Mouse (Mus musculus): ENCODE measurements around the gene Adam22. TPM values are rescaled to one million over a fixed set of nuclear protein-coding genes. Genes with fewer than 3 reads are reported as not detected.
"Not testable (repeated sequence)": the region's sequence is repeated elsewhere in the genome, so short reads cannot be mapped to it uniquely, and the experiment has no call there.

Gene Adam22
- total RNA-seq, 1 experiment from 2014 or later, result not detected

DNA sequence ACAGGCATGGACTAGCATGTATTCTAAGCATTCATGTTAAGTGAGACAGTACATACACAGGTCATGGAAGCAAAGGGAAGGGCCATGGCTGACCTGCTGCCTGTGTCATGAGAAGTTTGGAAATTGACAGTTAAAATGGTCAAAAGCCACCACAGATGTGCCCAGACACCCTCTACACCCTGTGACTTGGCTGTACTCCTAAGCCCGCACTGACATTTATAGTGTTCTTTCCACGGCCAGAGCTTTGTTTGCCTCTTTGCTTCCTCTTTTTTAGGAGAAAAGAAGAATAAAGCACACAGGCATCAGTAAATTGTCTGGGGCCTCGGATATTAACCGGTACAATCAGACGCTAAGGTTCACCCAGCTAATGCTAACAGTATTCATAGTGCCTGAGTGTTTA, 146.3 kb downstream of the Adam22 start:
- no peak for ATAC-seq (ENCODE audit: extremely low read depth, insufficient number of reproducible peaks, low FRiP score, poor library complexity, severe bottlenecking)

DNA sequence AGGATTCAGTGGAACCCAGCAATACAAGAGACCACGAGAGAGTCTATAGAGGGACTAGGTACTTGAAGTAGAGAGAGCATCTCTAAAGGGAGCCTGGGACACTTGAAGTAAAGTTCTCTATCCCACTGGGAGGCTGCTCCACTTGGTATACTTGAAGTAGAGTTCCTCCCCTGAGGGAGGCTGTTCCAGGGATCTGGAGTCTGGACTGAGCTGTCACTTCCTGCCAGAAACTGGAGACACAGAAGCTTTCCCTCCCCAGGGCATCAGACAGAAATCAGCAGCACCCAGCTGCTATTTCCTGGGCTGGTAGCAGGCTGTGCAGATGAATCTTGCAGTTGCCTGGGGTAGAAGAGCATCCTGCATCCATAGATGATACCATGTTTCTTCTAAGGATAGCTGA, 152.1 kb downstream of the Adam22 start:
- no peak for ATAC-seq (ENCODE audit: extremely low read depth, insufficient number of reproducible peaks, low FRiP score, poor library complexity, severe bottlenecking)

DNA sequence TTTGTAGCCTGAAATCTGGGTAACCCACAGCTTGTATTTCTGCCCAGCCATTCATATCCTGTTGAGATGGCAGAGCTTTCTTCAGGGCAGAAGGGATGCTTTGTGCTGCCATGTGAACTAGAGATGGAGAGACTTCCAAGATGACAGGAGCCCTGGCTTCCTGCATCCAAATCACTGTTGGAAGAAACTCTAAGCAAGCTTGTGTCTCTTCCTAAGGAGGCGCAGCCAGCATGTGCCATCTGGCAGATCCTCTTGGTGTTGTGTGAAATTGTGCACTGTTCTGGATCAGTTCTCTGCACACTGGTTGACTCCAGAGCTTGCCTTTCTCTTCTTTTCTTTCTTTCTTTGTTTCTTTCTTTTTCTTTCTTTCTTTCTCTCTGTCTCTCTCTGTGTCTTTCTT, 183.0 kb downstream of the Adam22 start:
- ATAC-seq (ENCODE audit: extremely low read depth, insufficient number of reproducible peaks, low FRiP score, poor library complexity, severe bottlenecking), result not testable (repeated sequence)

DNA sequence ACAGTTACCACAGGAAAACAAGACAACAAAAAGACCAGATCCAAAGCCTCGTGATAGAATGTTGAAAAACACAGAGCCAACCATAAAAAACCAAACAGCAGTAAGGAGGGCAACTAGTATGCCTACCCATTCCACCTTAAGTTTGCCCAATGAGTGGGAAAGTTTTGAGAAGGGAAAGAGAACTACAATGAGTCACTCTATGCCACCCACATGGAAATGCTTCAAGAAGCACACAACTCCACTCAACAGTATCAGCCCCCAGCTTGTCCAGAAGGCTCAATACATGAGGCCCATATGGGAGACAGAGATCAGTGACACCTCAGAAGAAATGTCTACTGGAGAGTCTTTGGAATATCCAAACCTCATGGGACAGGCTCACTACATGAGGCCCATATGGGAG, 187.3 kb downstream of the Adam22 start:
- no peak for ATAC-seq (ENCODE audit: extremely low read depth, insufficient number of reproducible peaks, low FRiP score, poor library complexity, severe bottlenecking)

DNA sequence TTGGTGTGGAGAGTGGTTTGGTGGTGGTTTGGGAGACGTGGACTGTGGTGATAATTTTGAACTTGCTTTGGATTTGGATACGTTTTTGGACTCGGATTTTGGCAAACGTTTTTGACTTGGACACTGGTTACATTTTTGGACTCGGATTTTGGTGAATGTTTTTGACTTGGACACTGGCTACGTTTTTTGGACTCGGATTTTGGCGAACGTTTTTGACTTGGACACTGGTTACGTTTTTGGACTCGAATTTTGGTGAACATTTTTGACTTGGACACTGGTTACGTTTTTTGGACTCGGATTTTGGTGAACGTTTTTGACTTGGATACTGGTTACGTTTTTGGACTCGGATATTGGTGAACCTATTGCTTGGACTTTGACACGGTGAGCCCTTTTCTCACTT, 189.8 kb downstream of the Adam22 start:
- no peak for ATAC-seq (ENCODE audit: extremely low read depth, insufficient number of reproducible peaks, low FRiP score, poor library complexity, severe bottlenecking)

DNA sequence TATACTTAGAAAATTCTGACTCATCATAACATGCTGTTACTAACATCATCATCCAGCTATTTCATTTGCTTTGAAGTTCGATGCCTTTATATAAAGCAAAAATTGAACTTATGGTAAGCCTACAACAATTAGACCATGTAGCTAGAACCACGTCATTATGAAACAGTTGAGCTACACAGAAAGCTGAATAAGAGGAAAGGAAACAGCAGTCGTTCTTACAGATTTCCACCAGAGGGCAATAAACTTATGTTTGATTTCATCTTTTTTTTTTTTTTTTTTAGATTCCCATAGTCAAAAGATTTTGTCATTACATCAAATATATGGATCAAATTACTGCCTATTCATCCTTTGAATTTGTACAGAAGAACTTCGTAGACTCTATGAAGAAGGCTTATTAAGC, 203.2 kb downstream of the Adam22 start:
- no peak for ATAC-seq (ENCODE audit: extremely low read depth, insufficient number of reproducible peaks, low FRiP score, poor library complexity, severe bottlenecking)

DNA sequence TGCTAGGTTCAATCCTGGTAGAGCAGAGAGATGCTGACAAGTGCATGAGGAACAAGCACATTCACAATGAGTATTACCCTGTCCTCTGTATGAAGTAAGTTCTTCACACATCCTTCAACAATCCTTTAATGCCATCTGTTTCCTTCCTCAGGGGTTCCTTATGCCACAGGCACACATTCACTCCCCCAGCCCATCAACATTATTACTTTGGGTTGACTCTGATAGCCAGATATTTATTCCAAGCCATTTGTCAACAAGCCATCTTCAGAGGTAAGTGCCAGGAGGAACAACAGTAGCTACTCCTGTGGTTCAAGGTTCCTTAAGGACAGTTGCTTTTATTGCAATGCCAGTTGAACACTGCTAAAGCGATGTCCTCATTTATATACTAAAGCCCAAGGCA, 216.3 kb downstream of the Adam22 start:
- ATAC-seq (ENCODE audit: extremely low read depth, insufficient number of reproducible peaks, low FRiP score, poor library complexity, severe bottlenecking), result no peak

DNA sequence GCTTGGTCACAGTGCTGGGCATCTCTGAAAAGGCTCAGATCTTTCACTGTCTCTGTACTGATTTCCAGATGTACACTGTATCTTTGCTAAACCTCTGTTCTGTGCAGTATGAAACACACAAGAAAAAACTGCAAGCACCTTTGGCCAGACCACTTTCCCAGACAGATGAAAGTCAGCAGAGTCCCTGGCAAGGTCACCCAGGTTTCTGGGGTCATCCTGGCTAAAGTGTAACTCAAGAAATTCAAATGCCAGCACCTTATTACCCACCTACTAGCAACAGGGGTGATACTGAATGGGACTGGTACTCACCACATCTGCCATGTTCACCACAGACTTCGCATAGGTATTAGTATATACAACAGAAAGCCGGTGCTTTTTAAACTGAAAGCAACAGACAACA, 221.8 kb downstream of the Adam22 start:
- no peak for ATAC-seq (ENCODE audit: extremely low read depth, insufficient number of reproducible peaks, low FRiP score, poor library complexity, severe bottlenecking)

DNA sequence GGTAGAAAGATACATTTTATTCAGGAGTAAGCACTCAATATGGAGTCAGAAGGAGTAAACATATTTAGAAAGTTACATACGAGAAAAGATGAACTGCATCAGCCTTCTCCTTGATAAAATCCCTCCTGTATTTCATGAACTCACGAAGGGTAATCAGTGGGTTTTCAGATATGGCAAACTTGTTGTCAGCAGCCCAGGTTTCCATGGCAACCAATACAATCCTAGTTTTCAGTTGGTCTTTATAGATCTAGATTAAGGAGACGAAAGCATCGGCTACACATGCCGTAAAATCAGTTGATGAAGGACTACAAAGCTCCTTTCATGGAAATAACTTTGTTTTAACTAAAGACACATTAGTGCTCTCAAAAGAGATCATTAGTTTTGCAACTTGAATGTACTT, 222.5 kb downstream of the Adam22 start:
- ATAC-seq (ENCODE audit: extremely low read depth, insufficient number of reproducible peaks, low FRiP score, poor library complexity, severe bottlenecking), result no peak

DNA sequence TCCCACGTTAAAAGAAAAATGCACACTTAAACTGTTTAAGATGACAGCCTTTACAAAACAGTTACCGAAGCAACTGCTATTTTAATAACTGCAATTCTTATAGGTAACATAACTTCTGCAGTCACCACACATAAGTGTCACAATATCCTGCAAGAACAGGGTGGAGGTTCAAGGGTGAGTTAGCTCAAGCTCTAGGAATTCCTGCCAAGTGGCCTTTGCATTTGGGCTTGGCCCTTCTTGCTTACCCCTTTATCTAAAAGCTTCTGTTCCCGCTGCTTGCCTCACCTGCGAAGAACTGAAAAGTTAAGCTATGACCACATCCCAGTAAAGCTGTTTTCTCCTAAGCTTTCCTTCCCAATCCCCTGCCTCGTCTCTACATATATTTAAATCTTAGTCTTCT, 235.4 kb downstream of the Adam22 start:
- ATAC-seq (ENCODE audit: extremely low read depth, insufficient number of reproducible peaks, low FRiP score, poor library complexity, severe bottlenecking), result no peak

DNA sequence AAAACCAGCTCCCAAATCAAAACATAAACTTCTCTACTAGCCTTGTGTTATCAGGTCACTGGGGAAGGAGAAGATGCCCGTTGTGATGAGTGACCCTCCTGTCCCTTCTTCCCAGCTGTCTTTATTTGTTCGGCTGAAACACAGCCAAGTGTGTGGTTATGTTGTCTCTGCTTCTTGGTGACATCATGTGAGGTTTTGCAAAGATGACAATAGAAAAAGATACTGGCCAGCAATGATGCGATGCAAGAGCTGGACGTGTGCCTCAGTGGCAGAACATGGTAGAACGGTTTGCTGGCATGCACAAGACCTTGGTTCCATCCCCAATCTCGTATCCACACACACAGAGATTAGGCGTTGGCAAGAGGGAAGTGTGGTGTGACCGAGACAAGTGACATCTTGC, 236.0 kb downstream of the Adam22 start:
- ATAC-seq (ENCODE audit: extremely low read depth, insufficient number of reproducible peaks, low FRiP score, poor library complexity, severe bottlenecking), result no peak

DNA sequence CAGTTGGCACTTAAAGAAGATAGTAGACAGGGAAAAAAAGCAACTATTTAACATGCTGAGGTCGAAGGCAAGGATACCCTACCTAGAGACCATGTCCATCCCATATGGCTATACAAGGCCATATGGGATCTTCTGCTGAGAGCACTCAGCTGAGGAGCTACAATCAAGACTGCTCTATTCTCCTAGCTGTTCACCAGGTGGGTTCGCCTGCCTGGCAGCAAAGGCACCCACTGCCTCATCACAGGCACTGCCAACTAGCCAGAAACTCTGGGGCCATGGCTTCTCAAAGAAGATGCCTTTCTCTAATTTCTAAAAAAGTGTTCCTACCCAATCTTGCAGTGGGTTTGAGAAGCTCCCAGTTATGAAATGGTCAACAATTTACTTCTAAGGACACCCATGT, 238.2 kb downstream of the Adam22 start:
- ATAC-seq (ENCODE audit: extremely low read depth, insufficient number of reproducible peaks, low FRiP score, poor library complexity, severe bottlenecking), result no peak

DNA sequence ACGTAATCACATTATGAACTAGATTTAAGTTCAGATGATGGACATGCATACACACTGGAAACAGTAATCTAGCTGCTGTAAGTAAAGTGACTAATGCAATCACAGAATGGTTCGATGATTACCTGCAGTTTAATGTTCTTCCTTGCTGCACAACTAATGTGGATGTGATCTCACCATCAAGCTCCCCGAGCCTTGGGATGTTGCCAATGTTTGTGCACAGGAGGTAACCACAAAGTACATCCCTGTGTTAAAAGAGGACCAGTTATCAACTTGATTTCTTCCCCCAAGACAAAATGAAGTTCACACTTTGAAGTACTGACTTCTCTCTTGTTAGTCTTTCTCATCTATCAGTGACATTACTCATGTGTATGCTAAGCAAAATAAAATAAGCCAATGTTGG, 247.0 kb downstream of the Adam22 start:
- ATAC-seq (ENCODE audit: extremely low read depth, insufficient number of reproducible peaks, low FRiP score, poor library complexity, severe bottlenecking), result no peak

DNA sequence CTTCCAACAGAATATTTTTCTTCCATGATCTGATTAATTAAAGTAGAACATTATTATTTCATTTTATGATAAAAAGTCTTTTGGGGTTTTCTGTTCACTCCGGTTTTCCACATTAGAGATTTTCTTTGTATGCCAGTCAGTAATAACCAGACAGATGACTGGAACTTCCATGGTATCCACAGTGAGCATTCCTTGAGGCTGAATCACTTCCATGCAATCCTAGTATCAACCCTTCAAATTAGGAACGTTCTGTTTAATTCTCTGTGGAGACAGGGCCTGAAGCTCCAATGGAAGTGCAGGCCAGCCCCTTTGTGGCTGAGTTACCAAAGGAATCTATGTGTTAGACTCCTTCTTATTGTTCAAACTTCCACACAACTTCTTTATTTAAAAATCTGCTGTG, 247.9 kb downstream of the Adam22 start:
- ATAC-seq (ENCODE audit: extremely low read depth, insufficient number of reproducible peaks, low FRiP score, poor library complexity, severe bottlenecking), result no peak

DNA sequence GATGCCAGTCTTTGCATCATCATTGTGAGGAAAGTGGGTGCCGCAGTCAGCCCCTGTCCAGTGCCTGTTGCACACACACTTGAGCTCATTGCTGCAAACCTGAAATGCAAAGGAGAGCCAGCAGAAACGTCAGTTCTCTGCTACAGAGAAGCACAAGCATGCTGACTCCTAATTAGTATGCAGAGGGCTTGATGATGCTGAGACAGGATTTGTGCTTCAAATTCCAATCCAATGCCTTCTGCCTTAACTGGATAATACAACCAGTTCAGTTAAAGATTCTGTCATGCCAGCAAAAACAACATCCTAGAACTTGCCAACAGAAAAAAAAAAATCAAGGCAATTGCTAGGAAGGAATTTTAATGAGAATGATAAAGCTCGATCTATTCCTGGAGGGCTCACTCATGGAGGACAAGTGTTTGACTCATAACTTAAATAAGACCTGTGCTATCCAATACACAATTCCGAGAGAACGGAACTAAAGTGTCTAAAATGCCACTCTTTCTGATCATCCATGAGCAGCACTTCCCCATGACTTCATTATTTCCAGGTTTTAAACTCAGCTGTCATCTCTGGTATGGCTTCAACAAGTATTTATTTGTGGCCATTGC, 251.3 kb downstream of the Adam22 start:
- no peak for ATAC-seq (ENCODE audit: extremely low read depth, insufficient number of reproducible peaks, low FRiP score, poor library complexity, severe bottlenecking)

DNA sequence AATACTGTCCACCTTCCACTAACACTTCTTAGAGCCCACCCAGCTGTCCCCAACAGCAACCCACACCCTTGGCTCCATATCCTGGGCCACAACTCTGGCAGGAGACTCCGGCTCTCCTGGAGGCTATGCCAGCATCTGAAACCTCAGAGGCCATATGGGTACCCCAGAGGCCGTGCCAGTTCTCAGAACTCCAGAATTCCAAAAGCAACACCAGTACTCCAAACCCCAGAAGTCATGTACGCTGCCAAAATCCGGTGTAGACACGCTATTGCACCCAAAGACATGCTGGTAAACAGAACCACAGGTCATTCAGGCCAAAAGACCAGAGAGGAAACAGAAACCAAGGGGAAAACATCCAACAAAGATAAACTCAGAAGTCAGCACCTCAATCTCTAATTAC, 255.7 kb downstream of the Adam22 start:
- ATAC-seq (ENCODE audit: extremely low read depth, insufficient number of reproducible peaks, low FRiP score, poor library complexity, severe bottlenecking), result no peak

DNA sequence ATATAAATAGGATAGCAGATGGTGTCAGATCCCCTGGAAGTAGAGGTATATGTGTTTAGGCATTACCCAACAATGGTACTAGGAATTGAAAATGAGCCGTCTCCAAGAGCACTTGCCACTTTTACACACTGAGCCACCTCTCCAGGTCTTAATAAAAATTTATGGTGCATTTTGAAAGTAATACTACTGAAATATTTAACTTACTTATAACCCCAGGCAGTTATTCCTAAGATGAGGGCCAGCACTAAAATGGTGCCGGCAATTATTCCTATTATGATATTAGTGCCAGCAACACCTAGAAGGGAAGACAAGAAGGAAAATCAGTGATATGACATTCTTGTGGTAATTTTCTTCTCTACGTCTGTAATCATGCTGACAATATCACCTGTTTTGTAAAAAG, 256.3 kb downstream of the Adam22 start:
- no peak for ATAC-seq (ENCODE audit: extremely low read depth, insufficient number of reproducible peaks, low FRiP score, poor library complexity, severe bottlenecking)

DNA sequence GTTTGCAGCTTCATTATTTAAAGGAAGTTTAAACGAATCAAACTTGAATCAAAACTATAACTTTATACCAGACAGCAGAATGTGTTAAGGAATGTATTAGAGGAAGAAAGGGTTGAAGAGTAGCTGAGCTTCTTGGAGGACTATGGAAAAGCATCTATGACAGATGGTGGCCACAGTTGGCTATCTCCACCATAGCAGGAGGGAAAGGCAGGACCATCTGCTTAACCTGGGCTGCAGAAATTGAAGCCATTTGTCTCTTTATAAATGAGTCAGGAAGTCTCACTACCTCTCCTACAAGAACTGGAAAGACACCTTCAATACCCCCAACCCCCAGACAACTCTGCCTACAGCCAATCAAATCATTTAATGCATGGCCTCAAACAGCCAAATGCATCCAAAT, 272.3 kb downstream of the Adam22 start:
- ATAC-seq (ENCODE audit: extremely low read depth, insufficient number of reproducible peaks, low FRiP score, poor library complexity, severe bottlenecking), result no peak

DNA sequence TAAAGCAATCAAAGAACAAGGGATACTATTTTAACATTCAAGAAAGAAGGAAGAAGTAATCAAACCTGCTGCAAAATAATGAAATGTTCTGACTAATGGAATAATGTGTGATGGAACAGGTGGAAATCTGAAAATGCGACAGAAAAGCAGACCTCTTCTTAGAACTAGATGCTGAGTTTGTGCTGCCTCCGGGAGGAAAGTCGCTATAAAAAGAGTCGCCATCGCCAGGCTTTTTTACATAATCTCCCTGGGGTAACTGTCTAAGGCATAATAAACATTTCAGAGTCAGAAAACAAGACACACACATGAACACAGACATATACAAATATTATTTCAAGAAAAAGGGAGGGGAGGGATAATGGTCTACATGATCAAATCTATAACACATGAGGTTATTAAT, 273.0 kb downstream of the Adam22 start:
- ATAC-seq (ENCODE audit: extremely low read depth, insufficient number of reproducible peaks, low FRiP score, poor library complexity, severe bottlenecking), result no peak

DNA sequence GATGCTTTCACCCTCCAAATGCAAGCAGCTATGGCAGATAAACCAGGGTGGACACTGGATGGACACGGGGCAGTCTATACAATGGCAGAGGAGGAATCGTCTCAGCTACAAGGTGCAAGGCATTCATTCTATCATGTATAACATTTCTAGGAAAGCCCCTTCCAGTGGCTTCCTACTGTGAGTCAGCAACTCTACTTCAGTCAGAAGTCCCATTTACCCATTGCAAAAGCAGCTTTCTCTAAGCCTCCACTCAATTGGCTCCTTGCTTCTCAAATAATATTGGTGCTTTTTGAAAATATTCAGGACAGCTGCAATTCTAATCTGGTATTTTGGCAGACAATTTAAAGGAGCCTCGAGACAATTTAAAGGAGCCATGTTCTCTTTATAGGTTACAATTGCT, 279.8 kb downstream of the Adam22 start:
- no peak for ATAC-seq (ENCODE audit: extremely low read depth, insufficient number of reproducible peaks, low FRiP score, poor library complexity, severe bottlenecking)

DNA sequence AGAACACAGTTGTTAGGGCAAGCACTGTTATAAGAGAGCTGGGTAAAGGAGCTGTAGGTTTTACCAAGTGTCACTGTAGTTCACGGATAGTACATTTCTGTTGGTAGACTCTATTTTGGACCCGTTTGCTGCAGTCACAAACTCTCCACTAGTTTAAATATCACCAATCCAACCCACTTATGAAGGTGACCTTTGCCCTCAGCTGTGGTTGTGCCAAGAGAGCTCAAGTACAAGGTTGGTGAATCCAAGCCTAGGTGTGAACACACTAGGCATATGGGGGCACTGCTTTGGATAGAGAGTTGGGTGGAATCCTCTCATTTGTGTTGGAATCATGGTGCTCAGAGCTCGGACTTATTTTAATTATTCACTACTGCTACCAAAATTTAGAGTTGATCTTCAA, 282.3 kb downstream of the Adam22 start:
- ATAC-seq (ENCODE audit: extremely low read depth, insufficient number of reproducible peaks, low FRiP score, poor library complexity, severe bottlenecking), result no peak
